Mouse (Mus musculus): Measurements from ENCODE around the gene Klf13. TPM values are rescaled to one million over a fixed set of nuclear protein-coding genes. Genes with fewer than 3 reads are reported as not detected.

Klf13 gene
- polyA plus RNA-seq, 1 experiment from 2014 or later: 23.0 TPM

DNA sequence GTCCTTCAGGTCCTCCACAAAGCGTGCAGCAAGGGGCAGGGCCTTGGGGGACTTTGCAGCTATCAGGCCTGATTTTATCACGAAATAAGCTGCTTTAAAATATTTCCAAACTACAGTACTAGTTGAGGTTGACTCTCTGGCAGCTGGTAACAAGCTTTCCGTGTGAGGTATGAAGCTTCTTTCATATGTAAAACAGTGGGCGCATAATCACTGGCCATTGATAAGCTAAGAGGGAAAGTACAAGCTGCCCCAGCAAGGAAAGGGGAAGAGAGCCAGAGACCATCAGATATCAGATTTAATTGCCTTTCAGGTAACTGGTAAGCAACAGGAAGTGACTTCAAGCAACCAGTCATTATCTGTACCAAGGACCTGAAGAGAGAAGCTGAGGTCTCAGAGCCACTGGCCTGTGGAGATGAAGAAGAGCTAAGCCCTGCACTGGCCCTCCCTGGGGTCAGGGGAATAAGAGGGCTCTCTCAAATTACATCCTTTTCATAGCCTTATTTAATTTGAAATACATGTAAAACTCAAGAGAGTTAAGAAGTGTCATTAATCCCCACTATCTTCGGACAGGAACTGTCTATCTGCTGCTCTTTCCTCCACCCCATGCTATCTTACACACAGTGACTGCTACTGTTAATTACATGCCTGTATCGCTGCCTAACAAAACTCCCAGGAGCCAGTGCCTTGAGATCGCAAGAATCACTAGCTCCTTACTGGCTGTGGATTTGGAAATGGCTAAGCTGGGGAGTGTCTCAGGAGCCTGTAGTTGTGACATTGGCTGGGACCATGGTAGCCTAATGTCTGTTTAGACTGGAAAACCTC is 13.6 kb upstream of the Klf13 start:
- Histone ChIP-seq H3K9me3 (ENCODE audit: control insufficient read depth, low read length) (no peaks in the 10 kb centered on the region), H3K27me3 (ENCODE audit: control insufficient read depth, insufficient read depth, low read length) (no peaks in the 10 kb centered on the region), H3K9ac (ENCODE audit: low read depth, low read length) (no peak overlapping the region), H3K4me3 (ENCODE audit: low read length) (no peak overlapping the region), H3K36me3 (ENCODE audit: control insufficient read depth, insufficient read depth, low read length) (no peaks in the 10 kb centered on the region), H3K4me1 (ENCODE audit: control insufficient read depth, insufficient read depth, low read length) (no peaks in the 10 kb centered on the region), H3K4me2 (replicated peaks; ENCODE audit: low read depth, low read length) (no peak overlapping the region), H3K27ac (ENCODE audit: low read depth, low read length) (no peak overlapping the region)
- no peak for ATAC-seq (ENCODE audit: low FRiP score, low TSS enrichment)
- WGBS: 71% methylated on average over 7 of the region's 7 CpGs

DNA sequence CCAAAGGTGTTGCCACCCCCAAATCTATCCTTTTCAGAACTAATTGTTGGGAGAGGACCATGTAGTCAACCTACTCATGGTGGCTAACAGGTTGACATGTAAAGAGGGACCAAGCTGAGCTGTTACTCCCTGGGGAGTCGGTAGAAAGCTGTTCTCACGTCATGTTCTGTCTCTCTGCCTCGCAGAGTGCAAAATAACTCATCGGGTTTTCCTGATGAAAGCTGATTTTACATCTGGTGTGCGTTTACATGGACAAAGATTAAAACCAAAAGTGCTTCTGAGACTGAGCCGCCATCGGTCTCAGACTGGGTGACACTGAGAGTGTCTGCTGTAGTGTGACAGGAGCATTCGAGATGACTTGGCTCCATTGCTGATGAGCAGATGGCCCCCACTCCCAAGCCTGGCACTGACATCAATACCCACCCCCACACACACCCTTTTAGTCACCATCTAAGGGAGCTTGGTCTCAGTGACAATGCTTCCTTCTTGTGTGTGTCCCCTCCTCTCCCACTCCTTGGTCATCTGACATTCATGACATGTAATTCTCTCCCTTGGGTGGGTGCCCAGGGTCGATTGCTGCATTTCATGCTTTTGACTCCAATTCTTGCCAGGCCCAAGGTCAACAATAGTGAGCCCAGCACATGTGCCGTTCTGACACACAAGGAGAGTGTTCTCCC is 12.4 kb upstream of the Klf13 start:
- ATAC-seq (ENCODE audit: low FRiP score, low TSS enrichment): no peak
- WGBS: 81% methylated on average over 10 of the region's 10 CpGs
- H3K27me3 ChIP-seq (ENCODE audit: control insufficient read depth, insufficient read depth, low read length): no peaks in the 10 kb centered on the region
- no peak overlapping the region for H3K4me3 ChIP-seq (ENCODE audit: low read length)
- no peaks in the 10 kb centered on the region for H3K36me3 ChIP-seq (ENCODE audit: control insufficient read depth, insufficient read depth, low read length)
- no peak overlapping the region for H3K9ac ChIP-seq (ENCODE audit: low read depth, low read length)
- H3K4me2 ChIP-seq (replicated peaks; ENCODE audit: low read depth, low read length): no peak overlapping the region
- H3K9me3 ChIP-seq (ENCODE audit: control insufficient read depth, low read length): no peaks in the 10 kb centered on the region
- H3K4me1 ChIP-seq (ENCODE audit: control insufficient read depth, insufficient read depth, low read length): no peaks in the 10 kb centered on the region
- no peak overlapping the region for H3K27ac ChIP-seq (ENCODE audit: low read depth, low read length)

- 43% methylated on average over 3 of the region's 3 CpGs for WGBS
- Histone ChIP-seq H3K4me2 (replicated peaks; ENCODE audit: low read depth, low read length) (no peak overlapping the region), H3K27ac (ENCODE audit: low read depth, low read length) (no peak overlapping the region), H3K4me1 (ENCODE audit: control insufficient read depth, insufficient read depth, low read length) (no peaks in the 10 kb centered on the region), H3K9ac (ENCODE audit: low read depth, low read length) (no peak overlapping the region), H3K36me3 (ENCODE audit: control insufficient read depth, insufficient read depth, low read length) (no peaks in the 10 kb centered on the region), H3K9me3 (ENCODE audit: control insufficient read depth, low read length) (no peaks in the 10 kb centered on the region), H3K4me3 (ENCODE audit: low read length) (no peak overlapping the region), H3K27me3 (ENCODE audit: control insufficient read depth, insufficient read depth, low read length) (no peaks in the 10 kb centered on the region)
- no peak for ATAC-seq (ENCODE audit: low FRiP score, low TSS enrichment)
Observed at GRCm38 (mm10) chr7:63949176-63949575, 10.5 kb upstream of the Klf13 start.

- Histone ChIP-seq H3K4me3 (ENCODE audit: low read length) (no peak overlapping the region), H3K36me3 (ENCODE audit: control insufficient read depth, insufficient read depth, low read length) (no peaks in the 10 kb centered on the region), H3K9ac (ENCODE audit: low read depth, low read length) (no peak overlapping the region), H3K4me2 (replicated peaks; ENCODE audit: low read depth, low read length) (no peak overlapping the region), H3K9me3 (ENCODE audit: control insufficient read depth, low read length) (no peaks in the 10 kb centered on the region), H3K27me3 (ENCODE audit: control insufficient read depth, insufficient read depth, low read length) (no peaks in the 10 kb centered on the region), H3K4me1 (ENCODE audit: control insufficient read depth, insufficient read depth, low read length) (no peaks in the 10 kb centered on the region), H3K27ac (ENCODE audit: low read depth, low read length) (no peak overlapping the region)
- ATAC-seq (ENCODE audit: low FRiP score, low TSS enrichment): no peak
- 71% methylated on average over 11 of the region's 11 CpGs for WGBS
Observed at GRCm38 (mm10) chr7:63947514-63948487, 9.1 kb upstream of the Klf13 start.

DNA sequence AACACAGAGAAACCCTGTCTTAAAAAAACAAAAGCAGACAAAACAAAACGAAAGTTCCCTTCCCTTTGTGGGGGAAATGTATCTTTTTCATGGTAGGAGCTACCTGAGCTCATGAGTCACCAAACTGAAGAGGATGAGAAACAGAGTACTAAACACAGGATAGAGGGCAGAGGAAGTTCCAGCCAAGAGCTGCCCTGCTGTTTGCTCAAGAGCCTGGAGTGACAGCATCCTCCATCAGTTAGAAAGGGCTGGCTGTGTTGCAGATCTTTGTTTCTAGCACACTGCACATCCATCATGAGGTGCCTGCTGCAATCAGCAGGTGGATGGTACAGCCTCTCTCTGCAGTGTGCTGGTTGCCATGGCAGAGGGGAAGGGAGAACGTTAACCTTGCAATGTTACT is 5.2 kb upstream of the Klf13 start:
- WGBS: 55% methylated on average over 2 of the region's 2 CpGs
- Histone ChIP-seq H3K4me1 (ENCODE audit: control insufficient read depth, insufficient read depth, low read length) (0 out of 2 replicates have a peak, but pooled peaks cover 4% of the 10 kb centered on the region), H3K9ac (ENCODE audit: low read depth, low read length) (no peak overlapping the region), H3K36me3 (ENCODE audit: control insufficient read depth, insufficient read depth, low read length) (no peaks in the 10 kb centered on the region), H3K9me3 (ENCODE audit: control insufficient read depth, low read length) (no peaks in the 10 kb centered on the region), H3K4me2 (replicated peaks; ENCODE audit: low read depth, low read length) (no peak overlapping the region), H3K4me3 (ENCODE audit: low read length) (no peak overlapping the region), H3K27ac (ENCODE audit: low read depth, low read length) (no peak overlapping the region), H3K27me3 (ENCODE audit: control insufficient read depth, insufficient read depth, low read length) (no peaks in the 10 kb centered on the region)
- no peak for ATAC-seq (ENCODE audit: low FRiP score, low TSS enrichment)

DNA sequence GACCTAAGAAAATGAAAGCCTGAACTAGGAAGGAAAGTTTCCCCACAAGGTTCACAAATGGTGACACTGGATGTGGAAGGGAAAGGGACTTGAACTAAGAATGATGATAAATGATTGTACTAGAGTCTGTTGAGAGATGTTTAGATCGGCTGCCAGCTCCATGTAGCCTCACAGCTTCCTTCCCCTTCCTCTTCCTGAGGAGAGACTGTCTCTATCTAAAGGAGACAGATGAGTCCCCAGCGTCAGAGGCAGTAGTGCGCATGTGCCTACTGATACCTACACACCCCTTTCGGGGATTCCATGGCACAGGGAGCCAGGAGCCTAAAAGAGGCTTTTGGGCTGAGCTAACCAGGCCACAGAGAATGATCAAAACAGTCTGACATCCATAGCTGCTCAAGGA is 2.8 kb upstream of the Klf13 start:
- Histone ChIP-seq H3K27ac (ENCODE audit: low read depth, low read length) (no peak overlapping the region), H3K4me3 (ENCODE audit: low read length) (no peak overlapping the region), H3K36me3 (ENCODE audit: control insufficient read depth, insufficient read depth, low read length) (no peaks in the 10 kb centered on the region), H3K4me2 (replicated peaks; ENCODE audit: low read depth, low read length) (no peak overlapping the region), H3K27me3 (ENCODE audit: control insufficient read depth, insufficient read depth, low read length) (no peaks in the 10 kb centered on the region), H3K9me3 (ENCODE audit: control insufficient read depth, low read length) (no peaks in the 10 kb centered on the region), H3K4me1 (ENCODE audit: control insufficient read depth, insufficient read depth, low read length) (0 out of 2 replicates have a peak, but pooled peaks cover 4% of the 10 kb centered on the region), H3K9ac (ENCODE audit: low read depth, low read length) (no peak overlapping the region)
- WGBS: 82% methylated on average over 4 of the region's 4 CpGs
- no peak for ATAC-seq (ENCODE audit: low FRiP score, low TSS enrichment)

DNA sequence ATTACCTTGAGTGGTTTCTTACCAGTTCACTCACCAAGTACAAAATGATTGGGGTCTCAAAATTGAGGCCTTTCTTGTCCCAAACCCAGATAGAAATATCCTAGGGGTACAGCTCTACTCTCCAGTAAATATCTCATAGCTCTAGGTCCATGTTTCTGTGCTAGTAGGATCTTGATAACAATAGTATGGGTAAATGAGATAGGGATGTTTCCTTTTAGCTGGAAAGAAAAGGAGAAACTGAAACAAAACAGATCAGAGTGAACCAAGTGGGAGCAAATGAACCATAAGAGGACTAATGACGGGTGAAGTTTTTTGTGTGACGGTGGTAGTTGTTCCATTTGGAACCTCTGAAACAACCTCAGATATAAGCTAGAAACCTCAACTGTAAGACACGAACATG is 2.3 kb upstream of the Klf13 start:
- Histone ChIP-seq H3K9me3 (ENCODE audit: control insufficient read depth, low read length) (no peaks in the 10 kb centered on the region), H3K36me3 (ENCODE audit: control insufficient read depth, insufficient read depth, low read length) (no peaks in the 10 kb centered on the region), H3K4me3 (ENCODE audit: low read length) (no peak overlapping the region), H3K4me1 (ENCODE audit: control insufficient read depth, insufficient read depth, low read length) (0 out of 2 replicates have a peak, but pooled peaks cover 4% of the 10 kb centered on the region), H3K27ac (ENCODE audit: low read depth, low read length) (no peak overlapping the region), H3K9ac (ENCODE audit: low read depth, low read length) (no peak overlapping the region), H3K27me3 (ENCODE audit: control insufficient read depth, insufficient read depth, low read length) (no peaks in the 10 kb centered on the region), H3K4me2 (replicated peaks; ENCODE audit: low read depth, low read length) (no peak overlapping the region)
- ATAC-seq (ENCODE audit: low FRiP score, low TSS enrichment): no peak
- WGBS: 87% methylated on average over 3 of the region's 3 CpGs

- H3K9ac ChIP-seq (ENCODE audit: low read depth, low read length): no peak overlapping the region
- no peak overlapping the region for H3K27ac ChIP-seq (ENCODE audit: low read depth, low read length)
- 0 out of 2 replicates have a peak, but pooled peaks cover 10% of the 10 kb centered on the region for H3K4me1 ChIP-seq (ENCODE audit: control insufficient read depth, insufficient read depth, low read length)
- H3K27me3 ChIP-seq (ENCODE audit: control insufficient read depth, insufficient read depth, low read length): no peaks in the 10 kb centered on the region
- H3K4me3 ChIP-seq (ENCODE audit: low read length): no peak overlapping the region
- 90% methylated on average over 5 of the region's 5 CpGs for WGBS
- H3K9me3 ChIP-seq (ENCODE audit: control insufficient read depth, low read length): no peaks in the 10 kb centered on the region
- H3K36me3 ChIP-seq (ENCODE audit: control insufficient read depth, insufficient read depth, low read length): no peaks in the 10 kb centered on the region
- no peak overlapping the region; the same call in 1 of the 2 replicates for H3K4me2 ChIP-seq (replicated peaks; ENCODE audit: low read depth, low read length)
- ATAC-seq (ENCODE audit: low FRiP score, low TSS enrichment): no peak
Observed at GRCm38 (mm10) chr7:63940321-63940720, 1.6 kb upstream of the Klf13 start.

Measured in kidney, embryonic 14.5 days (tissue).